Mouse (Mus musculus) forebrain, embryonic 16.5 days (tissue): ENCODE results near the gene Jarid2. TPM values are rescaled to one million over a fixed set of nuclear protein-coding genes. Genes with fewer than 3 reads are reported as not detected.

ENCODE experiments used
- ATAC-seq: fragments of 200-750 bp; cut with Nextera tagmentation; 2 replicates; pipeline ENCODE4 v1.8.0; 2017; ENCODE audit warnings: mild to moderate bottlenecking, moderate library complexity
- H3K27ac ChIP-seq: fragments of 300-500 bp; sonication (generic); 2 replicates; pipeline ENCODE4 v1.5.1; 2014; ENCODE audit warnings: low read length, control low read depth
- H3K27me3 ChIP-seq: fragments of 300-500 bp; sonication (generic); replicated peaks from 2 replicates; pipeline ENCODE4 v1.6.1; 2014; ENCODE audit warnings: low read length; ENCODE audit not compliant: control insufficient read depth, insufficient read depth
- H3K36me3 ChIP-seq: fragments of 300-500 bp; sonication (generic); 2 replicates; pipeline ENCODE4 v1.6.1; 2014; ENCODE audit not compliant: control insufficient read depth, insufficient read depth
- H3K4me1 ChIP-seq: fragments of 300-500 bp; sonication (generic); replicated peaks from 2 replicates; pipeline ENCODE4 v1.6.1; 2014; ENCODE audit warnings: low read length; ENCODE audit not compliant: control insufficient read depth, insufficient read depth
- H3K4me2 ChIP-seq: fragments of 300-500 bp; sonication (generic); 2 replicates; pipeline ENCODE4 v1.6.1; 2014; ENCODE audit warnings: mild to moderate bottlenecking, low read length, control low read depth
- H3K4me3 ChIP-seq: fragments of 300-500 bp; sonication (generic); replicated peaks from 2 replicates; pipeline ENCODE4 v1.5.1; 2014; ENCODE audit warnings: mild to moderate bottlenecking, low read length, control low read depth
- H3K9ac ChIP-seq: fragments of 300-500 bp; sonication (generic); replicated peaks from 2 replicates; pipeline ENCODE4 v1.6.1; 2014; ENCODE audit warnings: low read depth, low read length, control low read depth
- H3K9me3 ChIP-seq: fragments of 300-500 bp; sonication (generic); 2 replicates; pipeline ENCODE4 v1.6.1; 2016; ENCODE audit warnings: low read length; ENCODE audit not compliant: control insufficient read depth
- WGBS: fragments of 180-500 bp; shearing (Covaris S2); extraction: QIAGEN DNeasy Blood & Tissue Kit; methylation state at CpG from one replicate; pipeline ENCODE4 v1.1.7; 2014; 5-methylcytosine and 5-hydroxymethylcytosine counted together
- polyA plus RNA-seq: library from polyadenylated mRNA; unstranded; fragments of >200 nt; fragmentation: Nextera tagmentation; extraction: Ambion mirVana; gene quantifications from 2 replicates; pipeline ENCODE4 v1.2.1, GENCODE M21; 2015

Jarid2 gene
- polyA plus RNA-seq, 1 experiment from 2014 or later = 37.5 TPM

DNA sequence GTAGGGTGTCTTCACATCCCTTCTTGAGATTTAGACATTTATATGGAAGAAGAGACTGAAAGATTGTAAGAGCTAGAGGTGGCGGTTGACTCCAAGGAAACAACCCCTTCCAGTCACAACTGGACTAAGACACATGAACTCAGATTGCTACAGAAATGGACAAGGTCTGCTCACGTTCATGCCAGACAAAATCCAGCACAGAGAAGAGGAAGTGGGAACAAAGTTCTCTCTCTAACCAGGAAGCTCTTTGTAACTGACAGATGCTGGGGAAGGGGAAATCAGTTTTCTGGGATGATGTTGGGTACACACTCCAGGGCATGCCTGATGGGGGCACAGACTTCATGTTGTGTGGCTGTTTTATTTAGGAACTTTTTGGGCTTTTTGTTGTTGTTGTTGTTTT lies 197.0 kb downstream of the Jarid2 start:
- H3K9ac ChIP-seq = no peak overlapping the region
- no peak overlapping the region for H3K27ac ChIP-seq
- H3K4me1 ChIP-seq = no peaks in the 10 kb centered on the region
- H3K4me3 ChIP-seq = no peak overlapping the region
- H3K36me3 ChIP-seq = peaks cover 11% of the 10 kb centered on the region
- no peak for ATAC-seq
- H3K9me3 ChIP-seq = no peaks in the 10 kb centered on the region
- no peaks in the 10 kb centered on the region for H3K27me3 ChIP-seq
- H3K4me2 ChIP-seq = no peak overlapping the region
- 84% methylated on average over 2 of the region's 2 CpGs for WGBS

DNA sequence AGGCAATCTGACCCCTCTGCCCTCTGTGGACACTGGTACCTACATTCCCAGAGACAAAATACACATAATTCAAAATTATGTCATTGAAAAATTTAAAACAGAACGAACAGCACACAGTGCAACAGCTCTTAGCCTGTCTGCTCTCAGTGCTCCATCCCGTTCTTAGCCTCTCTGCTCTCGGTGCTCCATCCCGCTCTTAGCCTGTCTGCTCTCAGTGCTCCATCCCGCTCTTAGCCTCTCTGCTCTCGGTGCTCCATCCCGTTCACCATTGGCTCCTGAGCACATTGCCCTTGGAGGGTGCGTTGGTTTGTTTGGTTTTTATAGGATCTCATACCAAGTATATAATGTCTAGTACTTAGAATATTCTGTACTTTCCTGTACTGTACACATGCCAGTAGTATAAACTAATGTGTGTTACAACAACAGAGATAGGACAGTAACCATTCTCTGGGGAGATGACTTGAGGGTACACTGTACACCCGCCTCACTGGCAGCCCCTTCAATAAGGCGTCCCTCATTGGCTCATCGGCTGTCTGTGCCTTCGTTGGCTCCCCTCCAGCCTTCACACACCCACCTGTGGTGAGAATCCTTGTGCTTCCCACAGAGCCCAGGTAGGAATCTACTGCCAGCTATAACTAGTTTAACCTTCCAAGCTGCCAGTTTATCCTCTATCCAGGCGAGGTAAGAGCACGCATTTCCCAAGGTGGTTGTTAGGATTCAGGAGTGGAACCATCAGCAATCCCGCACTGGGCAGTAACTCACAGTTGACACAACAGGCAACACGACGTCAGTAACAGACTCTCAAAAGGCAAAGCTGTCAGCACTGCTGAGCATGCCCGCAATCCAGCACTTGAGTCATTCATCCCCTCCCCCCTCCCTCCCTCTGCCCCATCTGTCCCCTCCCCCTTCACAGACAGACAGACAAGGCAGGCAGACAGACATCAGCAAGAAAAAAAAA lies 203.3 kb downstream of the Jarid2 start:
- no peaks in the 10 kb centered on the region for H3K9me3 ChIP-seq

DNA sequence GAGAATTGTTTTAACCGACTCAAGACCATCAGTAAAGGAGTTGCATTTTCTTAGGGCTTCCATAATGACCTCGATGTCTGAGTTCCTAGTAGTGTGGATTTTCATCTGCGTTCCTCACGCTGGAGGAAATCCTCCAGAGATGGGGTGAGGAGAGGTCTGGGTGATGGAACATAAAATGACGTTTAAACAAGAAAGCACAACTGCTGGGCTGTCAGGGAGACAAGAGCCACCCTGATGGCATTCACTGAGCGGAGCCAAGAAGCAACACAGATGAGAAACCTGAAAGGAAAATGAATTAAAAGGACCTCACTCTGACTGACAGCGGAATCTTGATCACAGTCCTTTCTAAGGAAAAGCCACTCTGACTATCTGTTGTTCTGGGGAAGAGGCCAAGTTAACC lies 204.3 kb downstream of the Jarid2 start:
- no peak overlapping the region for H3K27ac ChIP-seq
- H3K9me3 ChIP-seq = no peaks in the 10 kb centered on the region

More for the DNA sequence above, 203.3 kb downstream of the Jarid2 start:
- H3K27ac ChIP-seq = no peak overlapping the region
- H3K4me3 ChIP-seq = no peak overlapping the region
- no peak for ATAC-seq
- 62% methylated on average over 18 of the region's 18 CpGs for WGBS
- no peak overlapping the region for H3K9ac ChIP-seq
- no peak overlapping the region for H3K4me2 ChIP-seq
- H3K27me3 ChIP-seq = no peaks in the 10 kb centered on the region
- H3K36me3 ChIP-seq = no peaks in the 10 kb centered on the region
- H3K4me1 ChIP-seq = peaks cover 15% of the 10 kb centered on the region

DNA sequence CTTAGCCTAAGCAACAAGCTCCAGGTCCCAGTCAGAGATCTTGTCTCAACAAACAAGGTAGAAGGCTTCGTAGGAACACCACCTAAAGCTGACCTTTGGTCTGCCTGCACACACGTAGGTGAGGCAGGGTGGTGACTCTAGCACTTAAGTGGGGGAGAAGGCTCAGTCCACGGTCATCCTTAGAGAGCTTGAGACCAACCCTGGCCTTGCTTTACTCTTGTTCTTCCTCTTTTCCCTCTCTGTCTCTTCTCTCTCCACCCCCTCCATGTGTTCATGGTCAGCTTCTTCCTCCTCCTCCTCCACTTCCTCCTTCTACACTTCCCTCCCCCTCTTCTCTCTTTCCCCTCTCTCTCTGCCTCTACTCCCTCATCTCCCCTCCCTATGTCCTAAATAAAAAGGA lies 208.4 kb downstream of the Jarid2 start:
- Histone ChIP-seq H3K4me3 (no peak overlapping the region), H3K27ac (no peak overlapping the region), H3K4me2 (no peak overlapping the region), H3K36me3 (no peaks in the 10 kb centered on the region), H3K9ac (no peak overlapping the region), H3K4me1 (peaks cover 21% of the 10 kb centered on the region), H3K9me3 (no peaks in the 10 kb centered on the region), H3K27me3 (no peaks in the 10 kb centered on the region)
- no peak for ATAC-seq
- WGBS = 93% methylated on average over 3 of the region's 3 CpGs

More for the DNA sequence above, 204.3 kb downstream of the Jarid2 start:
- Histone ChIP-seq H3K27me3 (no peaks in the 10 kb centered on the region), H3K9ac (no peak overlapping the region), H3K4me3 (no peak overlapping the region), H3K4me1 (peaks cover 15% of the 10 kb centered on the region), H3K36me3 (no peaks in the 10 kb centered on the region), H3K4me2 (no peak overlapping the region)
- 40% methylated on average over 7 of the region's 7 CpGs for WGBS
- ATAC-seq = no peak

DNA sequence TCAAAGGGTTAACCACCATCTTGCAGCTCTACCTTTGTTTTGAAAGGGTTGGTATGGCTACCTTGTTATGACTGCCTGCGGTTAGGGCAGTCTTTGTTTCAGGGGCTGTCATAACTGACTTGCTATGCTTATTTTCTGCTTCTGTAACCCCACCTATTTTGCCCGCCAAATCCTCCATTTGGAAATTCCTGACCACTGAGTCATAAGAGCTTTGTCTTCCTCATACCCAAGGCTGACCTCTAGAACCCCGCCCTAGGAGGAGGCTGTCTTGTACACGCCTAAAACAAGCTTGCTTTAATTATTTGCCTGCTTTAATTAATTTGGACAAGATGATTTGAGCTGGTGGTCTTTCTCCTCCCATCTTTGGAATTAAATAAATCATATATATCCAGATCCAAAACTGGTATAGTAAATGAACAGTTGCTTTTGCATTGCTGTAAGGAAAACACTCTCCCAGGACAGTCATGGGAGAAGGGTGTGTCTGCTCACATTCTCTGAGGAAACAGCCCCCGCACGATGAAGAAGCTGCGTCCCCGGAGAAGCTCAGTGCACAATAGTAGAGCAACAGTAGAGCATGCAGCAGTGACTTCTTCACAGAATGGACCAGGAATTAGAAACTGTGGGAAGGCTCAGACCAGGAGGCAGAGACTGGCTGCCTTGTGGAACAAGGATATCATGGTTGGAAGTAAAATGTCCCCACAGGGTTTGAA lies 210.2 kb downstream of the Jarid2 start:
- ATAC-seq = no peak
- Histone ChIP-seq H3K9ac (no peak overlapping the region), H3K4me3 (no peak overlapping the region), H3K4me2 (no peak overlapping the region), H3K36me3 (no peaks in the 10 kb centered on the region), H3K4me1 (peaks cover 25% of the 10 kb centered on the region), H3K9me3 (no peaks in the 10 kb centered on the region), H3K27me3 (no peaks in the 10 kb centered on the region), H3K27ac (no peak overlapping the region)
- WGBS = 77% methylated on average over 8 of the region's 8 CpGs

DNA sequence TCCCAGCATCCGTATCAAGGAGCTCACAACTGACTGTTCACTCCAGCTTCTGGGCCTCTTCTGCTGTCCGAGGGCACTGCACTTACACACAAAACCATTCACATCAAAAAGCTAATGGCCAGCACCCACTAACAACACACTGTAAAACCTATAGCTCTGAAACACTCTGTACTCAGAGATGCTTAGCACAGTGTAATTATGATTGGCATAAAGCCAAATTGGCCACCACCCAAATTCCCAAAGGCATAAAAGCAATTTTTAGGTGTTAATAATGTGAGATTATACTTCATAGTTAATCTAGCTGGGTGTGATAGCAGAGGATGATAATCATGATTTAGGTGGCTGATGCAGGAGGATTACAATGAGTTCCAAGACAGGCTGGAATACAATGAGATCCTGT lies 214.3 kb downstream of the Jarid2 start:
- H3K4me1 ChIP-seq = peaks cover 44% of the 10 kb centered on the region
- 20% methylated on average over 2 of the region's 2 CpGs for WGBS

DNA sequence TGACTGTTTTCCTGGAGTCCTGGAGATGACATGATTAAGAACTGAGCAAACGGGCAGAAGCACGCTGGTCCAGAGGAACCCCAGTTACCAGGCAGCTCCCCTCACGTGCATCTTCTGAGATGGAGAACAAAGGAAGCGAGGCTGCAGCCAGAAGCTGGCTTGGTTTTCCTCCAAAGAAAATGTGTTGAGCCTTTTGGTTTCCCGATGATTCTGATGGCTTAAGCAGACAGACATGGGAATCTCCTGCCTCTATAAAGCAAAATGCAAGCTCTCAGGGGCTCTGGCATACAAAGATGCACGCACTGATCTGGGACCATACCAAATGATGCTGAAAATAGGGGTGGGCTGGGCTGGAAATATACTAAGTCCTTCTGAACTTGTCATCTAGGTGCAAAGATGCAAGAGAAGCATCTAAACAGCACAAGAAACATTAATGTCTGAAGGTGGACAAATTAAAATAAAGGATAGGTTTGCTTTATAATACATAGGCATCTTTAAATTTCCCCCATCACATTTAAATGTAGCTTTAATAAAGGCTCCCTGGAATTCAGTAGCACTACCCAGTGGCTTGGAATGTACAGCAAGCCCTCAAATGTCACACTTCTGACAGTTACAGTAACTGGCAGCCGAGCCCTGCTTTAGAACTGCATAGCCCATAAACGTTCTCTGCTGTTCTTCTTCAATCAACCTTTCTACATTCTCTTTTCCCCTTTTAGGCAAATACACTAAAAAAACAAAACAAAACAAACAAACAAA lies 217.8 kb downstream of the Jarid2 start:
- H3K36me3 ChIP-seq = no peaks in the 10 kb centered on the region
- H3K9ac ChIP-seq = peak overlapping the region; percentile 56
- peak overlapping the region; percentile 42 for H3K4me3 ChIP-seq
- H3K4me2 ChIP-seq = peak overlapping the region; percentile 49
- H3K27ac ChIP-seq = peak overlapping the region; percentile 70
- H3K4me1 ChIP-seq = peaks cover 40% of the 10 kb centered on the region
- peak; percentile 86 for ATAC-seq
- no peaks in the 10 kb centered on the region for H3K27me3 ChIP-seq
- 3% methylated on average over 8 of the region's 8 CpGs for WGBS
- H3K9me3 ChIP-seq = no peaks in the 10 kb centered on the region

More for the DNA sequence above, 214.3 kb downstream of the Jarid2 start:
- Histone ChIP-seq H3K9ac (no peak overlapping the region), H3K36me3 (no peaks in the 10 kb centered on the region), H3K4me3 (no peak overlapping the region), H3K4me2 (no peak overlapping the region), H3K9me3 (no peaks in the 10 kb centered on the region), H3K27ac (no peak overlapping the region), H3K27me3 (no peaks in the 10 kb centered on the region)
- ATAC-seq = peak; percentile 37; the same call in 1 of the 2 replicates

DNA sequence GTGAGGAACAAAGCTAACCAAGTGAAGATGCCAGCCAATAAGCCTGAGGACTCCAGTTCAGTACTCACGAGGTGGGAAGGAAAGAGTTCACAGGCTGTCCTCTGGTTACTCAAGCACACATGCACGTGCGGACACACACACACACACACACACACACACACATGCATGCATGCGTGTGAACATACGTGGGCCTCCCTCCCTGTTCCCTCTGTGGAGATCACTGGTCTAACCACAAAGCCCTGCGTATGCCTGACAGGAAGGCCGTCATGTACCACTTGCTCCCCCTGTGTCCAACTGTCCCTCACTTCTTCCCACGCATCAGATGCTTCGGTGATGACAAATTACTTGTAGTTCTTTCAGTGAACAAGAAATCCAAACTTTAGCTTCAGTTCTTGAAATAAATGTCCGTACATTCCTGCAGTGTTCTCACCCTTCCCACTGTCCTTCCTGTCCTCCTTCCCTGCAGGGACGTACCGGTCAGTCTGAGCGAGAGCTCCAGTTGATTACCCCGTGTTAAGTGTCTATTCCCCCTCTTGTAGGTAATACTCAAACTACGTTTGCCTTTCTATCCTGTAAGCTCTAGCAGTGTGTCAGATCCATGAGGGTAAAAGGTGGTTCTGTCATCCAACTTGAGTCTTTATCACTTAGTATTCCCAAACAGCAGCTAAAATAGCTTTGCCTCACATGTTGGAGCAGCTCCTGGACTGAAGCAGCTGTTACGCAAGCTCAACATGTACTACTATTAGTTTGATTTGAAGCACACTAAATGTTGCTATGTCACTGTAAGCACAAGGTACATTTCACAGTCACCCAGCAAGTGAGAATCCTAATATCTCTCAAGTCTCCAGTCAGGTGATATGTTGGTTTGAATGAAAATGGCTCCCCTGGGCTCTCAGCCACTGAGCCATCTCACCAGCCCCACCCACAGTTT lies 219.3 kb downstream of the Jarid2 start:
- 88% methylated on average over 16 of the region's 16 CpGs for WGBS
- no peaks in the 10 kb centered on the region for H3K9me3 ChIP-seq
- no peaks in the 10 kb centered on the region for H3K36me3 ChIP-seq
- no peak overlapping the region for H3K4me2 ChIP-seq
- H3K27ac ChIP-seq = no peak overlapping the region
- H3K9ac ChIP-seq = no peak overlapping the region
- ATAC-seq = no peak
- no peaks in the 10 kb centered on the region for H3K27me3 ChIP-seq
- H3K4me3 ChIP-seq = no peak overlapping the region
- peaks cover 26% of the 10 kb centered on the region for H3K4me1 ChIP-seq
